Mouse (Mus musculus) heart, embryonic 14.5 days (tissue): ENCODE measurements at regions not wholly inside any gene's neighbourhood (a gene's known extent, or its start where the extent isn't known, plus 50 kb on each side); places are given as distances from the start of the nearest gene placed in this dataset.

Experiments used
- ATAC-seq: fragments of 200-750 bp; cut with Nextera tagmentation; 2 replicates; pipeline ENCODE4 v1.8.0; 2017; ENCODE audit warnings: low read depth, moderate TSS enrichment; ENCODE audit not compliant: insufficient number of reproducible peaks, insufficient read depth, low FRiP score
- H3K27ac ChIP-seq, 2 experiments: fragments of 200-500 bp in 1 of 2; fragments of 300-500 bp in 1 of 2; sonication (generic) in 1 of 2; replicated peaks in 1 of 2; 2 replicates each; pipeline ENCODE4 v1.5.1; 2012 to 2014; ENCODE audit warnings: low read depth in 2 of 2, low read length in 2 of 2, control low read depth in 1 of 2, mild to moderate bottlenecking in 1 of 2, mixed read lengths in 1 of 2; ENCODE audit not compliant: control insufficient read depth in 1 of 2, insufficient read depth in 1 of 2
- H3K27me3 ChIP-seq: fragments of 300-500 bp; sonication (generic); 2 replicates; pipeline ENCODE4 v1.6.1; 2014; ENCODE audit warnings: mild to moderate bottlenecking, low read length, control low read depth; ENCODE audit not compliant: control insufficient read depth, insufficient read depth
- H3K36me3 ChIP-seq: fragments of 300-500 bp; sonication (generic); 2 replicates; pipeline ENCODE4 v1.6.1; 2014; ENCODE audit warnings: mild to moderate bottlenecking, control low read depth, low read length, mixed read lengths; ENCODE audit not compliant: control insufficient read depth, insufficient read depth
- H3K4me1 ChIP-seq, 2 experiments: fragments of 200-500 bp in 1 of 2; fragments of 300-500 bp in 1 of 2; sonication (generic) in 1 of 2; 2 replicates each; pipeline ENCODE4 v1.6.1; 2012 to 2014; ENCODE audit warnings: low read length in 2 of 2, control low read depth in 1 of 2, mixed read lengths in 1 of 2; ENCODE audit not compliant: control insufficient read depth in 2 of 2, insufficient read depth in 2 of 2
- H3K4me2 ChIP-seq: fragments of 300-500 bp; sonication (generic); 2 replicates; pipeline ENCODE4 v1.6.1; 2014; ENCODE audit warnings: mild to moderate bottlenecking, low read length
- H3K4me3 ChIP-seq, 2 experiments: fragments of 200-500 bp in 1 of 2; fragments of 300-500 bp in 1 of 2; sonication (generic) in 1 of 2; 2 replicates each; pipeline ENCODE4 v1.5.1; 2012 to 2014; ENCODE audit warnings: low read length in 2 of 2, mild to moderate bottlenecking in 2 of 2, control low read depth in 1 of 2, low read depth in 1 of 2, moderate library complexity in 1 of 2; ENCODE audit not compliant: control insufficient read depth in 1 of 2, insufficient read depth in 1 of 2
- H3K9ac ChIP-seq: fragments of 300-500 bp; sonication (generic); 2 replicates; pipeline ENCODE4 v1.6.1; 2014; ENCODE audit warnings: mild to moderate bottlenecking, low read length
- H3K9me3 ChIP-seq: fragments of 300-500 bp; sonication (generic); 2 replicates; pipeline ENCODE4 v1.6.1; 2016; ENCODE audit warnings: low read length, control low read depth; ENCODE audit not compliant: control insufficient read depth
- WGBS: fragments of 180-500 bp; shearing (Covaris S2); extraction: QIAGEN DNeasy Blood & Tissue Kit; methylation state at CpG from one replicate; pipeline ENCODE4 v1.1.7; 2014; 5-methylcytosine and 5-hydroxymethylcytosine counted together

- 21% methylated on average over 6 of the region's 6 CpGs for WGBS
- no peaks in the 10 kb centered on the region for H3K27me3 ChIP-seq
- H3K4me1 ChIP-seq: peaks cover 4 to 11% of the 10 kb centered on the region in 2 experiments
- H3K4me3 ChIP-seq: peak overlapping the region in 1 of 2 experiments; percentile 11; a peak in 2 of 4 replicates
- no peaks in the 10 kb centered on the region for H3K9me3 ChIP-seq
- no peaks in the 10 kb centered on the region for H3K36me3 ChIP-seq
- H3K27ac ChIP-seq: no peak overlapping the region
- ATAC-seq: no peak
- H3K9ac ChIP-seq: 0 out of 2 replicates have a peak overlapping the region, but pooled peaks have one; percentile 36
- peak overlapping the region; percentile 63 for H3K4me2 ChIP-seq
These were observed 146.0 kb upstream of the Zfp507 start for GRCm38 (mm10) chr7:35948794-35949193.

- Histone ChIP-seq H3K4me1 (peaks cover 4 to 11% of the 10 kb centered on the region in 2 experiments), H3K9ac (peak overlapping the region; percentile 36; the same call in 1 of the 2 replicates), H3K4me2 (peak overlapping the region; percentile 63), H3K27me3 (no peaks in the 10 kb centered on the region), H3K9me3 (no peaks in the 10 kb centered on the region), H3K4me3 (peak overlapping the region; percentile 10 to 11), H3K27ac (no peak overlapping the region), H3K36me3 (no peaks in the 10 kb centered on the region)
- 2% methylated on average over 13 of the region's 13 CpGs for WGBS
- no peak for ATAC-seq
These were observed 145.6 kb upstream of the Zfp507 start for GRCm38 (mm10) chr7:35948389-35948788.

- Histone ChIP-seq H3K27ac (no peak overlapping the region), H3K27me3 (0 out of 2 replicates have a peak, but pooled peaks cover 3% of the 10 kb centered on the region), H3K9ac (no peak overlapping the region), H3K4me3 (no peak overlapping the region), H3K4me1 (no peaks in the 10 kb centered on the region), H3K36me3 (no peaks in the 10 kb centered on the region), H3K9me3 (no peaks in the 10 kb centered on the region), H3K4me2 (no peak overlapping the region)
- no peak for ATAC-seq
- WGBS: 78% methylated on average over 3 of the region's 3 CpGs
These were observed 138.3 kb upstream of the Zfp507 start for GRCm38 (mm10) chr7:35941086-35941485.

- Histone ChIP-seq H3K27me3 (0 out of 2 replicates have a peak, but pooled peaks cover 3% of the 10 kb centered on the region), H3K9ac (no peak overlapping the region), H3K4me2 (no peak overlapping the region), H3K36me3 (no peaks in the 10 kb centered on the region), H3K27ac (no peak overlapping the region), H3K4me1 (no peaks in the 10 kb centered on the region), H3K4me3 (no peak overlapping the region), H3K9me3 (no peaks in the 10 kb centered on the region)
- no peak for ATAC-seq
- 84% methylated on average over 13 of the region's 13 CpGs for WGBS
These were observed 135.5 kb upstream of the Zfp507 start for GRCm38 (mm10) chr7:35938123-35938869.

- Histone ChIP-seq H3K36me3 (no peaks in the 10 kb centered on the region), H3K9me3 (peaks cover 8% of the 10 kb centered on the region), H3K4me2 (no peak overlapping the region), H3K27ac (no peak overlapping the region), H3K4me3 (no peak overlapping the region), H3K4me1 (peaks cover 3 to 4% of the 10 kb centered on the region in 2 experiments; a peak in 2 of 4 replicates), H3K27me3 (peaks cover 12% of the 10 kb centered on the region), H3K9ac (no peak overlapping the region)
- ATAC-seq: no peak
- WGBS: 86% methylated on average over 4 of the region's 4 CpGs
These were observed 123.9 kb upstream of the Zfp507 start for GRCm38 (mm10) chr7:35926749-35927148.

GRCm38 (mm10) chr7:35922582-35922981 is 119.8 kb upstream of the Zfp507 start:
- no peak overlapping the region for H3K27ac ChIP-seq
- no peak for ATAC-seq
- H3K36me3 ChIP-seq: no peaks in the 10 kb centered on the region
- H3K4me1 ChIP-seq: peaks cover 3 to 4% of the 10 kb centered on the region in 2 experiments; a peak in 2 of 4 replicates
- 15% methylated on average over 9 of the region's 9 CpGs for WGBS
- peaks cover 12% of the 10 kb centered on the region for H3K27me3 ChIP-seq
- no peak overlapping the region for H3K4me3 ChIP-seq
- H3K9me3 ChIP-seq: peaks cover 5% of the 10 kb centered on the region; the same call in 1 of the 2 replicates
- peak overlapping the region; percentile 47 for H3K4me2 ChIP-seq
- no peak overlapping the region for H3K9ac ChIP-seq

GRCm38 (mm10) chr7:35920884-35921283 is 118.1 kb upstream of the Zfp507 start:
- H3K4me1 ChIP-seq: peaks cover 3 to 4% of the 10 kb centered on the region in 2 experiments; a peak in 2 of 4 replicates
- H3K36me3 ChIP-seq: no peaks in the 10 kb centered on the region
- H3K9ac ChIP-seq: no peak overlapping the region
- WGBS: 51% methylated on average over 9 of the region's 9 CpGs
- ATAC-seq: no peak; the same call in 1 of the 2 replicates
- H3K27me3 ChIP-seq: peaks cover 12% of the 10 kb centered on the region
- no peaks in the 10 kb centered on the region for H3K9me3 ChIP-seq
- no peak overlapping the region for H3K27ac ChIP-seq
- no peak overlapping the region for H3K4me3 ChIP-seq
- no peak overlapping the region for H3K4me2 ChIP-seq
